Mouse (Mus musculus): ENCODE results near the gene Cstl1. TPM values are rescaled to one million over a fixed set of nuclear protein-coding genes. Genes with fewer than 3 reads are reported as not detected.

The Cstl1 gene
- polyA plus RNA-seq, 1 experiment = 0.07 TPM

DNA sequence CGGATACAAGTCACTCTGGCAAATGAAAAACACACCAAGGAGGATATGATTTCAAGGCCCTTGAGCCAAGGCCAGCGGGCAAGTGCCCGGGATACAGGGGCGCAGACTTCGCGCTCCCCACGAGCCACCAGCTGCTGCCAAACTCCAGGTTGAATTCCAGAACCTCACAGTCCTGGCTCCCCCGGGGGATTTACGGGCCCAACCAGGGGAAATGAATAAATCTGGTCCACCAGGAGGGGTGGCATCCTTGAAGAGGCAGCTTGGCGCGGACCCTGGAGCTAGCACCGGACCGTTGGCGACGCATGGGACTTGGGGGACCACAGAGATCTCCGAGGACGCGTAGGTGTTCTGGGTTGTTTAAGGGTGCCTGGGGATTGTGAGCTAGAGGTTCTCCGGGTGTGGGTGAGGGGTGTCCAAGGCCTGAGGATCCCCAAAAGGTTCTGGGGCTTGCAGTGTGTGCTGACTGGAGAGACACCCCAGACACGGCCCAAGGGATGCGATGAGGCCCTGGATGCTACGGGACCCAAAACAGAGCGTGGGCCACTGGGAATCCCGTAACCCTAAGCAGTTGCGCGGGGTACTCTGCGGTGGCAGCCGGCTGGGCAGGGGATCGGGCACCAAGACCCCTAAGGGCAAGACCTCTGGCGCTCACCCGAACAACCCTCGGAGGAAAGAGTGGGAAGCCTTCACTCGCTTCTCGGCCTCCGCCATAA lies 18.4 kb upstream of the Cstl1 start:
- no peak for TF ChIP-seq REST (IDR thresholded peaks at IDR 0.05; ENCODE audit: insufficient read depth, insufficient read length)
- H3K36me3 ChIP-seq (ENCODE audit: control insufficient read depth, insufficient read depth) = peaks cover 5% of the 10 kb centered on the region
- H3K27me3 ChIP-seq (ENCODE audit: control insufficient read depth, insufficient read depth, insufficient read length) = no peaks in the 10 kb centered on the region
- peak overlapping the region; percentile 94 for H3K4me3 ChIP-seq
- peaks cover 41% of the 10 kb centered on the region for H3K79me2 ChIP-seq (ENCODE audit: control insufficient read depth, insufficient read depth)
- H3K4me2 ChIP-seq (ENCODE audit: low read depth) = peak overlapping the region; percentile 89
- peak overlapping the region; percentile 59 for H3ac ChIP-seq (ENCODE audit: control insufficient read depth, insufficient read length)

DNA sequence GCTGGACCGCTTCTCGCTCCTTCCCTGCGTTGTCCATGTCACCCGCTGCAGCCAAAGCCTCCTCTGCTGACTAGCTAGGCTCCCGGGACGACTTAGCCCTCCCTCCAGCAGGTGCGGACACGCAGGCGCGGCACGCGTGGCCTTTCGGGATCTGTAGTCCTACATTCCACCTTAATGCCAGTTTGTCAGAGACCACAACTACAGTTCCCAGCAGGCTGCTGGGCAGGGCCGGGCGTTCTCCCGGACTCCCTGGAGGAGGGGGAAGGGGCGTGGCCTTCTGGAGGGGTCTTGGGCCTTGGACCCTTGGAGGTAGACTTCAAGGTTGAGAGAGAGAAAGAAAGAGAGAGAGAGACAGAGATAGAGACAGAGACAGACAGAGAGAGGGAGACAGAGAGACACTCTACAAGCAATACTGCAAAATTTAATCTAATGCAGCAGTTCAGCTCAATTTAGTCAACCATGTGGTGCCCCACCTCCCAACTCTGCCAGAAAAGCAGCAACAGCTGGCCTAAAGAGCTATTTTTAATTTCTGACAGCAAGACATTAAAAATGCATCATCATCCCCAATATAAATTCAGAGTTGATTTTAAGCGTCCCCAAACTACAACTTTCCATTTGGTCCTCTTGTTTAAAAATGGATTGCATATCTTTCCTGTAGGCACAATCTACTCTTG lies 17.7 kb upstream of the Cstl1 start, which contains the start of gene Napb:
Napb (minus strand) TSS at position 141 of the 674 bp plus-strand sequence.
- Histone ChIP-seq H3K4me3 (peak within 1 kb of the TSS; percentile 94), H3K79me2 (ENCODE audit: control insufficient read depth, insufficient read depth) (peaks cover 41% of the 10 kb centered on the region), H3K4me2 (ENCODE audit: low read depth) (peak within 1 kb of the TSS; percentile 89), H3K36me3 (ENCODE audit: control insufficient read depth, insufficient read depth) (peaks cover 5% of the 10 kb centered on the region), H3K27me3 (ENCODE audit: control insufficient read depth, insufficient read depth, insufficient read length) (no peaks in the 10 kb centered on the region), H3ac (ENCODE audit: control insufficient read depth, insufficient read length) (peak within 1 kb of the TSS; percentile 59)
- TF ChIP-seq MYOG (IDR thresholded peaks at IDR 0.05; ENCODE audit: control insufficient read depth in 1 of 3, insufficient read depth in 1 of 3, insufficient read length in 2 of 3, low read depth in 2 of 3) (peak; percentile 49 to 73 (median 66)), TCF3 (IDR thresholded peaks at IDR 0.05; ENCODE audit: insufficient read length, low read depth) (no peak), MYOD1 (IDR thresholded peaks at IDR 0.05; ENCODE audit: control insufficient read depth in 1 of 3, insufficient read length in 2 of 3, low read depth in 2 of 3) (peak; percentile 78 to 92 (median 80)), POLR2A (IDR thresholded peaks at IDR 0.05; ENCODE audit: insufficient read length, low read depth) (peak; percentile 100), REST (IDR thresholded peaks at IDR 0.05; ENCODE audit: insufficient read depth, insufficient read length) (no peak), SRF (IDR thresholded peaks at IDR 0.05; ENCODE audit: control insufficient read depth, insufficient read length, low read depth) (peak; percentile 62), USF1 (IDR thresholded peaks at IDR 0.05; ENCODE audit: low read depth) (no peak), TCF12 (IDR thresholded peaks at IDR 0.05; ENCODE audit: insufficient read depth, poor library complexity, severe bottlenecking) (peak; percentile 23), POLR2AphosphoS2 (IDR thresholded peaks at IDR 0.05; ENCODE audit: insufficient read length, low read depth) (peak; percentile 99)

DNA sequence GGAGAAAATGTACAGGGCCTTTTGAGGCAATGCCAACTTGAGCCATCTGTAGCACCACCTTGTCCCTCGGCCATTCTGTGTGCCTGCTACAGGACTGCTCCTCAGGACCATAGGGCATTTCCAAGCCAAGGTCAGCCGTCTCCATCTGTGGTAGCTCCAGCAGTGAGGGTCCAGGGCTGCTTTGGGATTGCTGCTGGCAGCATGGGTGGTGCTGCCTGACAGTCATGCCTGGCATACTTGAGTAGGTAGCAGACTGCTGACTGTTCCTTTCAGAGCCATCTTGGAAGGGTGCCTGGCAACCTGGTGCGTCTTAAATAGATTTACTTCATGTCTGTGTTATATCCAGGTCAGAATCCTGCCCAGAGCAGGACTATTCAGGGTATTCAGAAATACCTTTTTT lies 7.2 kb upstream of the Cstl1 start:
- Histone ChIP-seq H3K4me3 (no peak overlapping the region), H3K36me3 (ENCODE audit: control insufficient read depth, insufficient read depth) (no peaks in the 10 kb centered on the region), H3K4me2 (ENCODE audit: low read depth) (no peak overlapping the region), H3K27me3 (ENCODE audit: control insufficient read depth, insufficient read depth, insufficient read length) (no peaks in the 10 kb centered on the region), H3ac (ENCODE audit: control insufficient read depth, insufficient read length) (no peak overlapping the region), H3K79me2 (ENCODE audit: control insufficient read depth, insufficient read depth) (no peaks in the 10 kb centered on the region)
- TF ChIP-seq TCF3 (IDR thresholded peaks at IDR 0.05; ENCODE audit: insufficient read length, low read depth) = no peak
- TF ChIP-seq SRF (IDR thresholded peaks at IDR 0.05; ENCODE audit: control insufficient read depth, insufficient read length, low read depth) = no peak
- no peak for TF ChIP-seq MAX (IDR thresholded peaks at IDR 0.05; ENCODE audit: low read depth)
- TF ChIP-seq USF1 (IDR thresholded peaks at IDR 0.05; ENCODE audit: low read depth) = no peak

DNA sequence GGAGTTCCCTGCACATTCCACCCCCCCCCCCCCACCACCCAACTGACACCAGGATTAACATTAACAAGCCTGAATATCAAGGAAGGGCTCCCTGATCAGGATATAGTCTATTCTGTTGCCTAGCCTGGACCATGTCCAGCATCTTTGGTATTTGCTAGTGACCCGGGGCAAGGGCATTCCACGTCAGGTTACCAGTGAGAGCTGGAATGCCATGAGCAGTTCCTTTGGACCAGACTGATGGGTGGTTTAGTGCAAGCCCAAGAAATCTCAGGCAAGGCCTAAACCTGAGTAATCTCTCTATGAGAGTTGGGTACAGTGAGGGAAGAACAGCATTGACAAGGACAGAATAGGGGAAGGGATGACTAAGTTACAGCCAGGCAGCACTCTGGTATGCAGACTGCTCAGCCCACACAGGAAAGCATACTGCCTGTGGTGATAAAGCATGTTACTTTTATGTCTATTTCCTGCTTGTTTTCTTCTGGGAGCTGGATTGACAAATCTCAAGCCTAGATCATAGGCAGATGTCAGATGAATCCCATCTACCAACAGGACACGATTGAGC lies 6.2 kb upstream of the Cstl1 start:
- H3K4me3 ChIP-seq = no peak overlapping the region
- TF ChIP-seq MYOD1 (IDR thresholded peaks at IDR 0.05; ENCODE audit: control insufficient read depth in 1 of 3, insufficient read length in 2 of 3, low read depth in 2 of 3) (no peak), MYOG (IDR thresholded peaks at IDR 0.05; ENCODE audit: control insufficient read depth in 1 of 3, insufficient read depth in 1 of 3, insufficient read length in 2 of 3, low read depth in 2 of 3) (no peak), POLR2A (IDR thresholded peaks at IDR 0.05; ENCODE audit: insufficient read length, low read depth) (no peak), REST (IDR thresholded peaks at IDR 0.05; ENCODE audit: insufficient read depth, insufficient read length) (no peak), POLR2AphosphoS2 (IDR thresholded peaks at IDR 0.05; ENCODE audit: insufficient read length, low read depth) (no peak), SRF (IDR thresholded peaks at IDR 0.05; ENCODE audit: control insufficient read depth, insufficient read length, low read depth) (no peak), E2F4 (IDR thresholded peaks at IDR 0.05; ENCODE audit: insufficient read depth) (no peak), CEBPB (IDR thresholded peaks at IDR 0.05; ENCODE audit: insufficient read depth, poor library complexity, severe bottlenecking) (no peak), TCF3 (IDR thresholded peaks at IDR 0.05; ENCODE audit: insufficient read length, low read depth) (no peak), MAX (IDR thresholded peaks at IDR 0.05; ENCODE audit: low read depth) (no peak), USF1 (IDR thresholded peaks at IDR 0.05; ENCODE audit: low read depth) (no peak), TCF12 (IDR thresholded peaks at IDR 0.05; ENCODE audit: insufficient read depth, poor library complexity, severe bottlenecking) (no peak)
- no peaks in the 10 kb centered on the region for H3K79me2 ChIP-seq (ENCODE audit: control insufficient read depth, insufficient read depth)
- no peak overlapping the region for H3ac ChIP-seq (ENCODE audit: control insufficient read depth, insufficient read length)
- H3K27me3 ChIP-seq (ENCODE audit: control insufficient read depth, insufficient read depth, insufficient read length) = no peaks in the 10 kb centered on the region
- no peaks in the 10 kb centered on the region for H3K36me3 ChIP-seq (ENCODE audit: control insufficient read depth, insufficient read depth)
- peak overlapping the region; percentile 18 for H3K4me2 ChIP-seq (ENCODE audit: low read depth)
